Mouse (Mus musculus): ENCODE measurements around the gene Dazap2. TPM values are rescaled to one million over a fixed set of nuclear protein-coding genes. Genes with fewer than 3 reads are reported as not detected.

Gene Dazap2
- polyA plus RNA-seq, 1 experiment from 2014 or later: 130 TPM

GRCm38 (mm10) chr15:100666219-100666696 is 51.1 kb downstream of the Dazap2 start:
- H3K27ac ChIP-seq: no peak overlapping the region
- 0 out of 2 replicates have a peak, but pooled peaks cover 2% of the 10 kb centered on the region for H3K27me3 ChIP-seq
- WGBS: 4% methylated on average over 7 of the region's 7 CpGs
- H3K36me3 ChIP-seq: no peaks in the 10 kb centered on the region
- no peak overlapping the region for H3K4me3 ChIP-seq
- ATAC-seq (ENCODE audit: insufficient number of reproducible peaks, insufficient read depth, low FRiP score, low TSS enrichment): no peak
- H3K4me2 ChIP-seq (replicated peaks): no peak overlapping the region
- no peak overlapping the region for H3K9ac ChIP-seq
- H3K9me3 ChIP-seq: no peaks in the 10 kb centered on the region
- peaks cover 4% of the 10 kb centered on the region; the same call in 1 of the 2 replicates for H3K4me1 ChIP-seq

- 0 out of 2 replicates have a peak, but pooled peaks cover 2% of the 10 kb centered on the region for H3K27me3 ChIP-seq
- no peaks in the 10 kb centered on the region for H3K36me3 ChIP-seq
- no peak overlapping the region for H3K4me2 ChIP-seq (replicated peaks)
- no peak overlapping the region for H3K9ac ChIP-seq
- peaks cover 4% of the 10 kb centered on the region; the same call in 1 of the 2 replicates for H3K4me1 ChIP-seq
- 22% methylated on average over 12 of the region's 12 CpGs for WGBS
- H3K27ac ChIP-seq: no peak overlapping the region
- ATAC-seq (ENCODE audit: insufficient number of reproducible peaks, insufficient read depth, low FRiP score, low TSS enrichment): no peak
- no peak overlapping the region for H3K4me3 ChIP-seq
- no peaks in the 10 kb centered on the region for H3K9me3 ChIP-seq
These were observed 51.7 kb downstream of the Dazap2 start for GRCm38 (mm10) chr15:100666851-100667250.

- Histone ChIP-seq H3K4me2 (replicated peaks) (no peak overlapping the region), H3K27me3 (0 out of 2 replicates have a peak, but pooled peaks cover 2% of the 10 kb centered on the region), H3K27ac (no peak overlapping the region), H3K9me3 (no peaks in the 10 kb centered on the region), H3K4me3 (no peak overlapping the region), H3K4me1 (peaks cover 4% of the 10 kb centered on the region; the same call in 1 of the 2 replicates), H3K36me3 (no peaks in the 10 kb centered on the region), H3K9ac (no peak overlapping the region)
- no peak for ATAC-seq (ENCODE audit: insufficient number of reproducible peaks, insufficient read depth, low FRiP score, low TSS enrichment)
- 61% methylated on average over 6 of the region's 6 CpGs for WGBS
These were observed 52.3 kb downstream of the Dazap2 start for GRCm38 (mm10) chr15:100667420-100667819.

- Histone ChIP-seq H3K27me3 (0 out of 2 replicates have a peak, but pooled peaks cover 2% of the 10 kb centered on the region), H3K4me3 (no peak overlapping the region), H3K9ac (no peak overlapping the region), H3K9me3 (no peaks in the 10 kb centered on the region), H3K27ac (no peak overlapping the region), H3K4me2 (replicated peaks) (no peak overlapping the region), H3K4me1 (peaks cover 4% of the 10 kb centered on the region; the same call in 1 of the 2 replicates), H3K36me3 (no peaks in the 10 kb centered on the region)
- 81% methylated on average over 5 of the region's 5 CpGs for WGBS
- no peak for ATAC-seq (ENCODE audit: insufficient number of reproducible peaks, insufficient read depth, low FRiP score, low TSS enrichment)
These were observed 52.9 kb downstream of the Dazap2 start for GRCm38 (mm10) chr15:100667871-100668545.

GRCm38 (mm10) chr15:100669337-100669736 is 54.2 kb downstream of the Dazap2 start, which contains the start of gene Bin2:
TSS of gene Bin2 (minus strand) at chr15:100669553.
- Histone ChIP-seq H3K4me2 (replicated peaks) (no peak within 1 kb of the TSS), H3K36me3 (no peaks in the 10 kb centered on the region), H3K4me1 (peaks cover 4% of the 10 kb centered on the region; the same call in 1 of the 2 replicates), H3K27me3 (0 out of 2 replicates have a peak, but pooled peaks cover 2% of the 10 kb centered on the region), H3K9ac (no peak within 1 kb of the TSS), H3K9me3 (no peaks in the 10 kb centered on the region), H3K4me3 (no peak within 1 kb of the TSS), H3K27ac (no peak within 1 kb of the TSS)
- WGBS: 91% methylated on average over 20 of the region's 20 CpGs
- ATAC-seq (ENCODE audit: insufficient number of reproducible peaks, insufficient read depth, low FRiP score, low TSS enrichment): no peak

- Histone ChIP-seq H3K4me1 (peaks cover 4% of the 10 kb centered on the region; the same call in 1 of the 2 replicates), H3K4me2 (replicated peaks) (no peak overlapping the region)
- 60% methylated on average over 8 of the region's 8 CpGs for whole genome bisulfite sequencing
These were observed 54.9 kb downstream of the Dazap2 start for GRCm38 (mm10) chr15:100670004-100670403.

More at GRCm38 (mm10) chr15:100670004-100670403, 54.9 kb downstream of the Dazap2 start:
- H3K27me3 ChIP-seq: 0 out of 2 replicates have a peak, but pooled peaks cover 2% of the 10 kb centered on the region
- no peaks in the 10 kb centered on the region for H3K36me3 ChIP-seq
- H3K9ac ChIP-seq: no peak overlapping the region
- H3K27ac ChIP-seq: no peak overlapping the region
- H3K4me3 ChIP-seq: no peak overlapping the region
- H3K9me3 ChIP-seq: no peaks in the 10 kb centered on the region
- ATAC-seq (ENCODE audit: insufficient number of reproducible peaks, insufficient read depth, low FRiP score, low TSS enrichment): no peak

Small RNA genes lying within 50 kb of the gene (microRNA-seq; reads per million reads assigned to microRNA genes)
- gene Mir6961: not detected

Other genes starting within 250 kb of the Dazap2 start
- 0.12 and 0.14 TPM in 2 replicates for gene Gm5475, start 193.2 kb upstream of the Dazap2 start, polyA plus RNA-seq (2016; fragmentation: Nextera tagmentation; extraction: Ambion mirVana)
- gene Slc11a2, start 190.3 kb upstream of the Dazap2 start, polyA plus RNA-seq (2016; fragmentation: Nextera tagmentation; extraction: Ambion mirVana): 22.3 and 23.0 TPM in 2 replicates
- 35.3 and 37.3 TPM in 2 replicates for gene Letmd1, start 146.3 kb upstream of the Dazap2 start, polyA plus RNA-seq (2016; fragmentation: Nextera tagmentation; extraction: Ambion mirVana)
- 32.8 and 34.9 TPM in 2 replicates for gene Csrnp2, start 119.9 kb upstream of the Dazap2 start, polyA plus RNA-seq (2016; fragmentation: Nextera tagmentation; extraction: Ambion mirVana)
- gene Tfcp2, start 63.3 kb upstream of the Dazap2 start, polyA plus RNA-seq (2016; fragmentation: Nextera tagmentation; extraction: Ambion mirVana): 42.7 and 43.7 TPM in 2 replicates
- gene Pou6f1, start 15.4 kb upstream of the Dazap2 start, polyA plus RNA-seq (2016; fragmentation: Nextera tagmentation; extraction: Ambion mirVana): 9.0 and 11.3 TPM in 2 replicates
- gene Smagp, start 21.6 kb downstream of the Dazap2 start, polyA plus RNA-seq (2016; fragmentation: Nextera tagmentation; extraction: Ambion mirVana): 5.9 and 7.2 TPM in 2 replicates
- 2.2 and 2.4 TPM in 2 replicates for gene Bin2, start 54.2 kb downstream of the Dazap2 start, polyA plus RNA-seq (2016; fragmentation: Nextera tagmentation; extraction: Ambion mirVana)
- 1.1 and 2.4 TPM in 2 replicates for gene Cela1, start 72.6 kb downstream of the Dazap2 start, polyA plus RNA-seq (2016; fragmentation: Nextera tagmentation; extraction: Ambion mirVana)
- 0.39 and 0.40 TPM in 2 replicates for gene Galnt6, start 114.0 kb downstream of the Dazap2 start, polyA plus RNA-seq (2016; fragmentation: Nextera tagmentation; extraction: Ambion mirVana)
- gene Slc4a8, start 146.4 kb downstream of the Dazap2 start, polyA plus RNA-seq (2016; fragmentation: Nextera tagmentation; extraction: Ambion mirVana): 7.3 and 8.4 TPM in 2 replicates